Comparison of ENCODE assay signal across 8 mouse cellular contexts in genomic region chr3:79144672-79145406, GRCm38 (mm10).
DNase-seq lines count a peak whose midpoint lies in the region; ATAC-seq and TF ChIP-seq lines count a peak whose summit lies in the region.

No protein-coding gene starts in this region.

- peak; percentile 28 for DNase-seq in embryo, embryonic 10.5 days (ENCODE audit: low spot score)
- no peak for DNase-seq in embryo, embryonic 10 days (ENCODE audit: low spot score)
- peak; percentile 75 for DNase-seq in forebrain, postnatal 0 days
- peak; percentile 63 to 65 for DNase-seq in layer of hippocampus, adult 8-10 months (ENCODE audit: low spot score in 2 of 2)
- no peak for DNase-seq in kidney, postnatal 10 days

- no peaks in the 10 kb centered on the region for H3K36me3 ChIP-seq in forebrain, postnatal 0 days (ENCODE audit: insufficient read depth)
- H3K36me3 ChIP-seq in myocyte (ENCODE audit: control insufficient read depth, insufficient read depth), result no peaks in the 10 kb centered on the region
- H3K36me3 ChIP-seq in liver, embryonic 12.5 days, result no peaks in the 10 kb centered on the region

- no peak overlapping the region for H3ac ChIP-seq in myocyte (ENCODE audit: control insufficient read depth, insufficient read length)

- peak overlapping the region; percentile 54 for H3K4me2 ChIP-seq in forebrain, postnatal 0 days (ENCODE audit: low read depth)
- peak overlapping the region; percentile 91 for H3K4me2 ChIP-seq in myocyte (ENCODE audit: low read depth)
- no peak overlapping the region for H3K4me2 ChIP-seq in liver, embryonic 12.5 days

- peak overlapping the region; percentile 50 for H3K4me3 ChIP-seq in forebrain, postnatal 0 days (ENCODE audit: low read depth, low read length)
- H3K4me3 ChIP-seq in myocyte, result peak overlapping the region; percentile 22
- no peak overlapping the region for H3K4me3 ChIP-seq in liver, embryonic 12.5 days

- peak; percentile 59 for ATAC-seq in cerebellum, adult (ENCODE audit: insufficient number of reproducible peaks, low FRiP score, low TSS enrichment)
- peak; percentile 70 for ATAC-seq in forebrain, postnatal 0 days
- ATAC-seq in liver, embryonic 12.5 days, result no peak

- no peak for TF ChIP-seq CTCF in forebrain, postnatal 0 days (IDR thresholded peaks at IDR 0.05; ENCODE audit: low read depth)

- no peaks in the 10 kb centered on the region for H3K9me3 ChIP-seq in forebrain, postnatal 0 days (ENCODE audit: low read length)
- no peaks in the 10 kb centered on the region for H3K9me3 ChIP-seq in liver, embryonic 12.5 days (replicated peaks)

- peak overlapping the region; percentile 66 for H3K9ac ChIP-seq in forebrain, postnatal 0 days
- no peak overlapping the region for H3K9ac ChIP-seq in liver, embryonic 12.5 days

- peaks cover 32% of the 10 kb centered on the region for H3K79me2 ChIP-seq in myocyte (ENCODE audit: control insufficient read depth, insufficient read depth)

- H3K27ac ChIP-seq in forebrain, postnatal 0 days (ENCODE audit: low read depth, low read length), result peak overlapping the region; percentile 97
- H3K27ac ChIP-seq in liver, embryonic 12.5 days, result no peak overlapping the region

- no peak for TF ChIP-seq POLR2A in myocyte (IDR thresholded peaks at IDR 0.05; ENCODE audit: insufficient read length, low read depth)

- H3K27me3 ChIP-seq in forebrain, postnatal 0 days (ENCODE audit: insufficient read depth, low read length), result no peaks in the 10 kb centered on the region
- H3K27me3 ChIP-seq in myocyte (ENCODE audit: control insufficient read depth, insufficient read depth, insufficient read length), result no peaks in the 10 kb centered on the region
- H3K27me3 ChIP-seq in liver, embryonic 12.5 days (replicated peaks), result no peaks in the 10 kb centered on the region

- 5% methylated on average over 13 of the region's 13 CpGs for WGBS in forebrain, postnatal 0 days
- 51% methylated on average over 13 of the region's 13 CpGs for WGBS in liver, embryonic 12.5 days (ENCODE audit: insufficient replicate concordance)

- H3K4me1 ChIP-seq in forebrain, postnatal 0 days (ENCODE audit: insufficient read depth), result no peaks in the 10 kb centered on the region; the same call in 1 of the 2 replicates
- peaks cover 11% of the 10 kb centered on the region for H3K4me1 ChIP-seq in liver, embryonic 12.5 days

TF ChIP-seq in myocyte, 11 proteins besides CTCF, POLR2A, EP300 and RAD21:
- no peak for TF ChIP-seq MAX (IDR thresholded peaks at IDR 0.05; ENCODE audit: low read depth)
- TF ChIP-seq POLR2AphosphoS2 (IDR thresholded peaks at IDR 0.05; ENCODE audit: insufficient read length, low read depth), result no peak
- no peak for TF ChIP-seq TCF3 (IDR thresholded peaks at IDR 0.05; ENCODE audit: insufficient read length, low read depth)
- no peak for TF ChIP-seq CEBPB (IDR thresholded peaks at IDR 0.05; ENCODE audit: insufficient read depth, poor library complexity, severe bottlenecking)
- TF ChIP-seq MYOD1 (IDR thresholded peaks at IDR 0.05; ENCODE audit: control insufficient read depth in 1 of 3, insufficient read length in 2 of 3, low read depth in 2 of 3), result no peak
- no peak for TF ChIP-seq MYOG (IDR thresholded peaks at IDR 0.05; ENCODE audit: control insufficient read depth in 1 of 3, insufficient read depth in 1 of 3, insufficient read length in 2 of 3, low read depth in 2 of 3)
- no peak for TF ChIP-seq SRF (IDR thresholded peaks at IDR 0.05; ENCODE audit: control insufficient read depth, insufficient read length, low read depth)
- no peak for TF ChIP-seq REST (IDR thresholded peaks at IDR 0.05; ENCODE audit: insufficient read depth, insufficient read length)
- TF ChIP-seq USF1 (IDR thresholded peaks at IDR 0.05; ENCODE audit: low read depth), result no peak
- TF ChIP-seq TCF12 (IDR thresholded peaks at IDR 0.05; ENCODE audit: insufficient read depth, poor library complexity, severe bottlenecking), result no peak
- no peak for TF ChIP-seq E2F4 (IDR thresholded peaks at IDR 0.05; ENCODE audit: insufficient read depth)
TF ChIP-seq in myocyte: peak in this region for 0.

Comparison
In these comparisons a context has a peak if more than half of its experiments do, and no peak if none do; other contexts are left out.
1. DNase-seq: peak in embryo, embryonic 10.5 days (single experiment), forebrain, postnatal 0 days (single experiment) and layer of hippocampus, adult 8-10 months (2 of 2); none in embryo, embryonic 10 days (single experiment) and kidney, postnatal 10 days (single experiment).